Mouse (Mus musculus) brain, adult 2 months (tissue): Measurements from ENCODE around the gene Fes.
A peak's percentile ranks its signal among the peaks of the same experiment; 100 is the strongest.

Source experiments
- DNase-seq: peaks from one replicate; pipeline ENCODE4 v3.0.0; 2011; ENCODE audit warnings: low read depth, low spot score

Fes gene

DNA sequence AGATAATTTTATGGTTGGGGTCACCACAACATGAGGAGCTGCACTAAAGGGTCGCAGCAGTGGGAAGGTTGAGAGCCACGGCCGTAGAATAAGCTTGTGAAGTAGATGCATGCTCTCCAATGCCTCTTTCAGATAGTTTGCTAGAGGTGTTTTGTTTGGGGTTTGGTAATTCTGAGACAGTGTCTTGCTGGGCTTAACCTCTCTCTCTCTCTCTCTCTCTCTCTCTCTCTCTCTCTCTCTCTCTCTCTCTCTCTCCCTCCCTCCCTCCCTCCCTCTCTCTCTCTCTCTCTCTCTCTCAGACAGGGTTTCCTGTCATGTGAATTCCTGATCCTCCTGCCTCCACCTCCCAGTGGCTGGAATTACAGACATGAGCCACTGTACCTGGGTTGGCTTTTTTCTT lies 13.0 kb downstream of the Fes start:
- DNase-seq = no peak

DNA sequence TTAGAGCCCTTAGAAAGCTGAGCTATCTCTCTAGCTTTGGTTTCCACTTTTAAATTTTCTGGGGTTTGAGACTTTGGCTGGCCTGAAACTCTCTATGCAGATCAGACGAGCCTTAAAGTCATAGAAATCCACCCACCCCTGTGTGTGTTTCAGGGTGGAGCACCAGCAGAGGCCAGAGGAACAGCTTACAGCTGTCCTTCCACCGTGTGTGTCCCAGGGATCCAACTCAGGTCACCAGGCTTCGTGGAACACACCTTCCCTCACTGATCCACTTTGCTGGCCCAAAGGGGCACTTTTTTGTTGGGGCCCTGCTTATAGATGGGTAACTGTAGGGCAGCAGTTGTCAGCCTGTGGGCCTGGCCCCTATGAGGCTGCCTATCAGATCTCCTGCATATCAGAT lies 13.5 kb downstream of the Fes start:
- DNase-seq = no peak

DNA sequence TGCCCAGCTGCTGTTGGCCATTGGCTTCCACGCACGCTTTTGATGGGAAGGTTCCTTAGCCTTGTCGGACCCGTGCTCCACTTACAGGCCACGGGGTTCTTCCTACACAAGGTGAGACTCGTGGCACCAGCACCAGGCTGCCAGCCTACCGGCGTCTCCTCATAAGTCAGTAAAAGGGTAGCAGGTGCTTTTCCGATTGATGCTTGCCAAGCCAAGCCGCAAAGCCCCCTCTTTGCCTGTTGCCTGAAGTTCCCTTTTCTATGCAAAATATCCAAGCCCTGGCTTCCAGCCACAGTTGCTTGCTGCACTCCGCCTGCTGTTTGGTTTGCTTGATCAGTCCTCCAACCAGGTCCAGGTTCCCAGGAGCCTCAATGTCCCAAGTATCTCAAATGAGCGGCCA lies 13.9 kb downstream of the Fes start:
- DNase-seq = no peak

DNA sequence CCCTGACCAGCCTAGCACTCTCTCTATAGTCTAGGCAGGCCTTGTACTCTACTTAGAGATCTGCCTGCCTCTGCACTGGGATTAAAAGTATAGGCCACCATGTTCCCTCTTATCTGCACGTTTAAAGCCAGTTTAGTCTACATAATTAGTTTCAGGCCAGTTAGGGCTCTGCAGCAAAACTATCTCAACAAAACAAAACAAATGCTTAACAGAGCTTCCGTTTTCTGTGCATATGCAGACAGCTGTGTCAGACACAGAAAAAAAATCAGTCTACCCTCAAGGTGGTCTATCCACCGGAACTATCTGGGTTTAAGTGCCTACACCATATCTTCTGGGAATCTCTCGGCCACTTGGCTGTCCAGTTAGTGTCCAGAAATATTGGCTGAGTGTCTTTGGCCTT lies 14.4 kb downstream of the Fes start:
- no peak for DNase-seq

DNA sequence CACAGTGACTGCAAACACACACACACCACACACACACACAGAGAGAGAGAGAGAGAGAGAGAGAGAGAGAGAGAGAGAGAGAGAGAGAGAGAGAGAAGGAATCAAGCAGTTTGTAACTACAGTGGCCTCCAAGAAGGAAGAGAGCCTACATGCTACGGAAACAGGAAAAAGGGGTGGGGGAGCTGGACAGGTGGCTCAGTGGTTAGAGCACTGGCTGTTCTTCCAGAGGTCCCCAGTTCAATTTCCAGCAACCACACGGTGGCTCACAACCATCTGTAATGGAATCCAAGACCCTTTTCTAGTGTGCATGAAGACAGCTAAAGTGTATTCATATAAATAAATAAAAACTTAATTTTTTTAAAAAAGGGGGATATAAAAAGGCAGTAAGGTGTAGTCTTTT lies 15.1 kb downstream of the Fes start:
- no peak for DNase-seq

DNA sequence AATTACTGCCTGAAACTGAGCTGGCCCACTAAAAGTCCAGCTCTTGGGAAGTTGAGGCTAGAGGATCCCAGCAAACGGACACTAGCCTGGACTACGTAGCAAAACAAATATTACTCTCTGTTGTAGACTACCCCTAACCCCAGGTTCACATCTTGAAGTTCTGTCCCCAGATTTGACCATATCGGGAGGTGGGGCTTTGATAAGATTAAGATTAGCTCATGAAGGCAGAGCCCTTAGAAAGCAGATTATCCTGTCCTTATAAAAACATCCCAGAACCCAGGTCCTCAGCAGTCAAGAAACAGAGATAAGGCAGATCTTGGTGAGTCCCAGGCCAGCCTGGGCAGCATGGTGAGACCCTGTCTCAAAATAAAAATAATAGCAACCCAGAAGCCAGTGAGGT lies 15.6 kb downstream of the Fes start:
- DNase-seq = no peak

DNA sequence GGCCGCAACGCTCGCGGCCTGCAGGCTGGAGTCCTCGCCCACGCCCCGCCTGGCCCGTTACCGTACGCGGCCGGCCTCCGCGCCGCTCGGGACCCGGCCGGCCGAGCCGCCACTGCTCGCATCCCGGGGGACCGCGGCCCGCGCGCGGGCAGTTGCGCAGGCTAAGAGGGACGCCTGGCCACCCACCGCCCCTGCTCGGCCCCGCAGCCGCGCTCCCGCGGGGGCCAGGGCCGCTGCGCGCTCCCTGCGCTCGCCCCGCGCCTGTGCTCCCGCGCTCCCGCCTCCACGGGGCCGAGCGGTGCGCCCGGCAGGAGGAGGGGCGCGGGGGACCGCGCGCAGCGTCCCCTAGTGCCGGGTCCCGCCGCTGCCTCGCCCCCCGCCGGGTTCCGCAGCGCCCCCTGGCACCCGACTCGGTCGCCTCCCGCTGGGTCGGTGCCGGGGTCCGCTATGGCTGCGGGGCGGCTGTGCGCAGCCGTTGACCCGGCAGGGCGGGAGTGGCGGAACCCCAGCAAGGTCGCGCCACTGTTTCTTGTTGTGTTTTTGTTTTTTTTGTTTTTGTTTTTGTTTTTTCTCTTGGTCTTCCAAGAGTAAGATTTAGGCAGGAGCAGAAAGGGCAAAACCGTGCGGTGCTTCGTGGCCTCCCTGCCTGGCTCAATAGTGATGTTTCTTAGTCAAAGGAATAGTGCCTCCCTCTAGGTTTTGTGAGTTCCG lies 16.6 kb downstream of the Fes start, which contains the start of gene Man2a2:
Gene Man2a2, minus strand, starts transcription at position 335 of the 711 bp plus-strand sequence.
- DNase-seq = peak; percentile 88

DNA sequence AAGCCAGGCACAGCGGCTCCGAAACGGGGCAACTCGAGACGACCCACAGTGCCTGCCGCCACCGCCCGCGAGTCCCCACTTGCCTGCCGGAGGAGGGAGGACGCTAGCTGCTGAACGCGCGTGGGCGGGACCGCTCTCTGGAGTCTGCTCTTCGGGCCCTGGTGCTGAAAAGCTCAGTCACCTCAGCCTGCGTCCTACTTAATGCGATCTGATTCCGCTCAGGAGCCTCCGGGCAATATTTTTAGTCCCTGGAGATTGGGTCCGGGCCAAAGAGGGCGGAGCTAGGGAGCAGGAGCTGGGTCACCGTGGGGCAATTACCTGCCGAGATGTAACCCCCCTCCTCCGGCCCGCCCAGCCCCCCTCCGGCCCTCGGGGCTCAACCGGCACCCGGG lies 17.1 kb downstream of the Fes start:
- peak; percentile 95 for DNase-seq

DNA sequence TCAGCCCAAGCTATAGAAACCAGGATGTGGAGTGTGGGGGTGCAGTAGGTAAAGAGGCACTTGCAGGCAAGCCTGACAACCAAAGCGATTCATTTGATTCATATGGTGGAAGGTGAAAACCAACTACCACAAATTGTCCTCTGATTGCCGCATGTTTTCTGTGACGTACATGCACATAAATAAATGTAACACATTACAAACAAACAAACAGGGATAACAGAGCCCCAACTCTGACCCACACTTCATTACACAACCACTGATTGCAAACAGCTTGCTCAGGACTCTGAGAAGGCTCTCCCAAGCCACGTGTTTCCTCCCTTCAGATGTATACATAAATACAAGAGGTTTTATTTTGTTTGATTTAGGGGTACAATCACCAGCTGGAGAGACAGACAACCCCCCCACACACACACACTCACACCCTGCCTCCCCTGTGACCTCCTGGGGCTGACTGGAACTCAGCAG lies 17.7 kb downstream of the Fes start:
- DNase-seq = peak; percentile 51

DNA sequence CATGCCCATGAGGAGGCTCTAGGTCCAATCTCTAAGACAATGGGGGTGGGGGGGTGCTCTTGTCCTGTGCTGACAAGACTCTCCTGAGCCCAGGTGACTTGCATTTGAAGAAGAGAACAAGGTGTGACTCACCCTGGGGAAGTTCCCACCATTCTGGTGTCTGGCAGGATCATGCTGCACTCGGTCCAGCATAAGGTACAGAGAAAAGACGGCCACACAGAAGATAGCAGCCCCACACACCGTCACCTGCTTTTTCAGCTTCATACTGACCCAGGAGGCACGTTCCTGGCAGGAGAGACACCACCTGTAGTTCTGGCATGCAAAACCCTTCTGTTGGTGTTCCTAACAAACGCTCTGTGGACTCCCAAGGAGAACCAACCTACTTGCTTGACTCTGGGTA lies 18.3 kb downstream of the Fes start:
- peak; percentile 71 for DNase-seq

DNA sequence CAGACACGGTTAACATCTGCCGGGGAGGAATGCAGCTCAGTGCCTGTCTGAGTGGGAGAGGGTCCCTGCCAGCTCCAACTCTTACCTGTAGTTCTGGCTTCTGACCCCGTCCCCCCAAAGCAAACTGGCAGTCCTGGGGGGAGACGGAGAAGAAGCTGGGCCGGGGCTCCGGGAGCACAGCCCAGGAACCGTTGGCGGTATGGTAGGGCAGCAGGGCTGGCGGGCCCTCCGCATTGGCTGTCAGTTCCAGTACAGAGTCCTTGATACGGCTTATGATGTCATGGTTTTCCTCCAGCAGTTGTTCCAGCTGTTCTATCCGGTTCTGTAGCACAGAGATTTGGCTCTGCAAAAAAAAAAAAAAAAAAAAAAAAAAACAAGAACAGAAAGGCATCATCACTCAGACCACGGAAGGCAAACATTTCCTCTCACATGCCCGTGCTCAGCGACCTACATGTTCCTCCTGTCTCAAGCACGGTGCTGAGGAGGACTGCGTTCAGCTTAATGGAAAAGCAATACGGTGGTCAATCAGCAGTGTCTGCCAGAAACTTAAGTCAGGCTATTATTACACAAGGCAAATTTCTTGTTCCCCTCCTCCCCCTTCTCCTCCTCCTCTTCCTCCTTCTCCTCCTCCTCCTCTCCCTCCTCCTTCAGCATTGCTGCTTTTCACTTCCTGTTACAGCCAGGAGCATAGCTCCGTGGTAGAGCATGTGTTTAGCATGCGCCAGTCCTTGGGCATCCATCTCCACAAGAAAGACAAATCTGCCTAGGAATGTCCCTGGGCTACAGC lies 18.9 kb downstream of the Fes start:
- DNase-seq = peak; percentile 51

DNA sequence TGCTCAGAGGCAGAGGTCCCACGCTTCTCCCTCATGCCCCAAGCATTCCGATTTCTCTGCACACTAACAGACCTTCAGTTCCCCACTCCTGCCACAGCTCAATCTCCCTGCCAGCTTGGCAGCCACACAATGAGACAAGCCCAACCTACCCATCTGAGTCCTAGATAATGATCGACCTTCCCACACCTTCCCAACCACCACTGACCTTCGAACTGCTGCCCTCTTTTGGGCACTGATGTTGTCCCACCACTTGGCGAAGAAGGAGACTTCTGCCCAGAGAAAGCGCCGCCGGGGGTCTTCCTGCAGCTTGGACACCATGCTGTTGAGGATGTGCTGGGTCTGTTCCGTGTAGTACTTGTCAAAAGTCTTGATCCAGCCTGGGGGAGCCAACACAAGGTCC lies 19.7 kb downstream of the Fes start:
- no peak for DNase-seq

DNA sequence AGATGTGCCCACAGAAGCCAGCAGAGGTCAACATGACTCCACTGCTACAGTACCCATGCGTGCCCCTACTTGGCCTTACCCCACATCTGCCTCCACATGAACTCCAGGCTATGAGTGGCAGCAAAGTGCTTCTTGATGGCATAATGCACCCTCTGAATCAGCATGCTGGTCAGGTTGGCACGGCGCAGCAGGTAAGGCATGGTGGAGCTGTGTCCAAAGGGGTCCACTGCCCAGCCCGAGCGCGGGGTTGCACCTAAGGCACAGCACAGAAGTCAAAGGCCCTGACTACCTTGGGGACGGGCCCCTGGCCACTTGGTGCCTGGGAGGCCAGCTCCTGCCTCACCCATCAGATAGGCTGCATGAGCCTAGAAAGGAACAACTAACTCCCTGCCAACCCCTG lies 20.5 kb downstream of the Fes start:
- no peak for DNase-seq

DNA sequence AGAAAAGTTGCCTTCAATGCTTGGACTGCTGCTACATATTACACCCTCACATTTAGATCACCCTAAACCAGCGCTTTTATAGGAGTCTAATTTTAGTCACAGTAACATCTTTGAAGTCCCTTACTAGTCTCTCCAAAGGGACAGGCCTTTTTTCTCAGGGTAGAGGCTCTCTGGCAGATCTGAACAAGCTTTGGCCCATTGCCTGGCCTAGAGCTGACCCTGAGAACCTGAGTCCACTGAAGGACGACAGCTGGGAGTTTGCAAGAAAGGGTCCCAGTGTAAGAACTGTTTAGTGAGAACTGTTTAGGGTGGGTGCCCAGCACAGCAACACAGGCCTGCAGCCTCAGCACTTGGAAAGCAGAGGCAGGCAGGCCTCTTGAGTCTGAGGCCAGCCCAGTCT lies 22.0 kb downstream of the Fes start:
- DNase-seq = no peak

DNA sequence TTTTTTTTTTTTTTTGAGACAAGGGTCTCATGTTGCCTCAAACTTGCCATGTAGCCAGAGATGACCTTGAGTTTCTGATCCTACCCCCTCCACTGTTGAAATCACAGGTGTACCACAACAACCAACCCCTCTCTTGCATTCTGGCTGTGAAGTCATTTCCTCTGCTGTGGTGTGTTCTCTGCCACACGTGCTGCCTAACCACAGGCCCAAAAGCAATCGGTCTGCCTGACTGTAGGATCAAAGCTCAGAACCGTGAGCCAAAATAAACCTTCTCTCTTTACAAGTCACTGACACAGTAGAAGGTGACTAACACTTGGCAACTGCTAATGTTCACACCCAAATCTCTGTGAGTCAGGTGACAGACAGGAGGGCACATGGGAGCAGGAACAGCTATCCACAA lies 27.3 kb downstream of the Fes start:
- DNase-seq = no peak

DNA sequence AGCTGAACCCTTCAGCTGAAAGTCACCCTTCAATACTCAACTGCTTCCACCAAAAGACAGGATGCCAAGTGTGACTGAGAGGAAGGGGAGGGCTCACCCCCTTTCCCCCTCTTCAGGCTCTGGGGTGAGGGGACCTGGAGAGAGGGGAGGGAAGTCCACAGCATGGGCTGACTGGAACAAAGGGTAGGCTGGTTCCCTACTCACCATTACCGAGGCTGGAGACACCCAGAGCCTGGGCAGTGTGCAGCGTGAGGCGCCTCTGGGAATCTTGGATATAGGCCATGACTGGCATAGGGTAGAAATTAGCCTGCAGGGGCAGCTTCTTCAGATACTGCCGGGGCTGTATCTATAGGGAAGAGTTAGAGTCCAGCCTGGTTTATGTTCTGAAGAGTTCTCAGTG lies 29.7 kb downstream of the Fes start:
- peak; percentile 29 for DNase-seq

DNA sequence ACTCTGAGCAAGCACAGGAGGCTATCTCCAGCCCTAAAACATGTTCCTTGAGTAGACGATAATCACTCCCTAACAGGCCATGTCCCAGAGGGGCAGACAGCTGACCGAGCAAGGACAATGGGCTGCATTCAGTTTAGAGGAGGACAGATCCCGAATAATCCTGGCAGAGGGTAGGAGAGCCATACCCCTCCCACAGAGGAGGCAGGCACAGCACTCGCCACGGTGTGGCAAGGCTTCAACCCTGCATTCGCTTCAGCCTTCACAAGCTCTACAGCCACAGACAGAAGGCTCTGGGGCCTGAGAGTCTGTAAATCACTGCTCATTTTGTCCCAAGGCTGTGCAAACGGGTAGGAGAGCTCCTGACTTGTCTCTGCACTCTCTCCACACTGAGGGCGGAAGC lies 30.6 kb downstream of the Fes start:
- peak; percentile 90 for DNase-seq

DNA sequence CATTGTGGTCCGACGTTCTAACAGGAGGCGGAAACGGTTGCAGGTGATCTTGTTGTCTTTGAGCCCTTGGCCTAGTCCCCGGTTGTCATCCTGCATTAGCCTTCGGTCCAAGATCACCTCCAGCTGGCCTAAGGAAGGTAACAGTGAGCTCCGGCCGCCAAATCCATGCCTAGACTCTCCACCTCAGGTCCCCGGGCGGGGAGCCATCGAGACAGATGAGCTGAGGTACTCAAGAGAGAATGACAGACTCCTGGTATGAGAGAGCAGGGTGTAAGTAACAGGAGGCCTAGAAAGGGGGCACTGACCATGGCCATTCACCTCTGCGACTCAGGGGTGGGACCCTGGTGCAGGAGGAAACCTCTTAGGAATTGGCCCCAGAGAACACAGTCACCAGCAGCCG lies 31.4 kb downstream of the Fes start:
- no peak for DNase-seq

DNA sequence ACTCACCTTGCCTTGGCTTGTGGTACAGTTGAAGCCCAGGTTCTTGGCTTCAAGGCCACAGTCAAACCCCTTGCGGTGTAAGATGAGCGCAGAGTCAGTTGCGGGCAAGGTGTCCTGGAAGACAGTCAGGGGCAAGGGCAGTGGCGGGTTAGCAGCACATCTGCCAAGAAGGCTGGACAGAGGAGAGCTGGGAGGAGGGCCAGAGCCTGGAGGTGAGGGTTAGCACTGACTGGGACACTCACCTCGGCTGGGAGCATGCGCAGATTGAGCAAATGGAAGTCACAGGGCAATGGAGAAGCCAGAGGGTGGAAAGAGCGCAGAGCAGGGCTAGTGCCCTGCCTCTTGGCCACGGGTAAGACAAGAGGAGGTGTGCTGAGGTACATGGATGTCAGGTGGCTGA lies 34.8 kb downstream of the Fes start:
- no peak for DNase-seq

DNA sequence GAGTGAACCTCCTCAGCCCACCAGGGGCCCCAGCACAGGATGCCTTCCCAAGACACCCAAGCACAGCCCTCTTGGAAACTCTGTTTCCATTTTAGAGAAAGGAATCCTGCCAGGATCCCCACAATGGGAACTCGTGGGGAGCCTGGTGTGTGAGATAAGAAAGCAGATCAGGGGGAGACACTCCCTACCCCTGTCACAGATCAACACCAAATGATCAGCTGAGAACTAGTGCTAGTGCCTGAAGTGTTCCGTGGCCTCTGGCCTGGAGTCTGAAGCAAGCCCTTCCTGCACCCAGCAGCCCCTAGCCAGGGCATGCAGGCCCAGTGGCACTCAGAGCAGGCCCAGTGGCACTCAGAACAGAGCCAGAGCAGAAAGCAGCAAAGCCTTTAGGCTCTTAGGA lies 36.9 kb downstream of the Fes start:
- DNase-seq = no peak

DNA sequence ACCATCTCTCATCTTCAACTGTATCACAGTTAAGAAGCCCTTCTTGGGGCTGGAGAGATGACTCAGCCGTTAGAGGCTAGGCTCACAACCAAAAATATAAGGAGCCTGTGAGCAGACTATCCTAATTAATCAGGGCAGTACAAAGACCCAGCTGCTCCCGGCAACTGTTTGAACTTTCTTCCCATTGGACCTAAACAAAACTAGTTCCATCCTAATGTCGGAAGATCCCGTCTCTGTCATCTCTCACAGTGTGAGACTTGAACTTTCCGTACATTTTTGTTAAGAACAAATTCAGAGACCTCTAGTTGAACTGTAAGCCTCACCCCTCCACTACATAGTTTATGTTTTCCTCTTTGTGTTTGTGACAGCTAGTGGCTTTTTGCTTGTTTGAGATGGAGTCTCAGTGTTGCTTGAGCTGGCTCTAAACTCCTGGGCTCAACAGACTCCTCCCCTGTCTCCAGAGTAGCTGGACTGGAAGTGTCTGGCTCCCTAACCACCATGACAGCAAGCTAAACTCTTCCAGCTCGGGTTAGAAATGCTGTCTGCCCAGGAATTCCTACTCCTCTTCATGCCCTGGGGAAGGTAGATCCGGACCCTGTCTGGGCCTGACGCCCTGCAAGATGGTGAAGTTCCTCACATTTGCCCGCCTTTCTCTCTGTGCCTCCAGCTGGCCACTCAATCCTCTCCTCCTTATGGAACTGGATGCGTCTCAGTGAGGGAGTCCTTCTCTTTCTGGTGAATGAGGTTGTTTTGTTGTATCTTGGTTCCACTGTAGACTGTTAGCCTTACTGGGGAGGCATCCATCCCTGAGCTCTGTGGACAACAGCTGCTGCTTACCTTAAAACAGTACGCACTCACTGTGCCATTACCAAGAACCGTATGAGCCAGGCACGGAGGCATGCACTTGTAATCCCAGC lies 39.8 kb downstream of the Fes start:
- DNase-seq = no peak

DNA sequence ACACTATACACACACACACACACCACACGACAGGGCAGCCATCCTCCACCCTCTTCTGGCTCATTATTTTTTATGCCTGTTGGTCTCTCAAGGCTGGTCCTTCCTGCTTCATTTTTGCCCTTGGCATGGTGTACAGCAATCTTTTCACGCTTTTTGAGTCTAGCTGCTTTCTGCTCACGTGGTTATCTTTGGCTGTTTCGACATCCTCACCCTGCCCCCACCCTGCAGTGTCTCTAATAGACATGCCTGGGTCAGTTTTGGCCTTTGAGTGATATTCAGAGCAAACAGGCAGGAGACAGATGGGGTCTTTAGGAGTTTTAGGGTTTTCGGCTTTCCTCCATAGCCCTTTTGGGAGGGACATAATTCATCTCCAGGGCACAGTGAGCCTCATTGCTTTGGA lies 40.9 kb downstream of the Fes start:
- no peak for DNase-seq
